Mouse (Mus musculus) thymus, adult 2 months (tissue): ENCODE results near the gene Kcnq1.

Source experiments
- CTCF ChIP-seq: fragments of 200-500 bp; IDR thresholded peaks from 2 replicates; pipeline ENCODE4 v1.5.1; 2012; ENCODE audit warnings: mild to moderate bottlenecking, control low read depth, low read length, moderate library complexity, borderline replicate concordance; ENCODE audit not compliant: control insufficient read depth, poor library complexity, insufficient read depth; ENCODE audit errors: extremely low read depth
- POLR2A ChIP-seq: fragments of 200-500 bp; IDR thresholded peaks from 2 replicates; pipeline ENCODE4 v1.6.1; 2012; ENCODE audit warnings: mild to moderate bottlenecking, low read length, control low read depth, moderate library complexity; ENCODE audit not compliant: control insufficient read depth, poor library complexity, insufficient read depth; ENCODE audit errors: extremely low read depth

DNA sequence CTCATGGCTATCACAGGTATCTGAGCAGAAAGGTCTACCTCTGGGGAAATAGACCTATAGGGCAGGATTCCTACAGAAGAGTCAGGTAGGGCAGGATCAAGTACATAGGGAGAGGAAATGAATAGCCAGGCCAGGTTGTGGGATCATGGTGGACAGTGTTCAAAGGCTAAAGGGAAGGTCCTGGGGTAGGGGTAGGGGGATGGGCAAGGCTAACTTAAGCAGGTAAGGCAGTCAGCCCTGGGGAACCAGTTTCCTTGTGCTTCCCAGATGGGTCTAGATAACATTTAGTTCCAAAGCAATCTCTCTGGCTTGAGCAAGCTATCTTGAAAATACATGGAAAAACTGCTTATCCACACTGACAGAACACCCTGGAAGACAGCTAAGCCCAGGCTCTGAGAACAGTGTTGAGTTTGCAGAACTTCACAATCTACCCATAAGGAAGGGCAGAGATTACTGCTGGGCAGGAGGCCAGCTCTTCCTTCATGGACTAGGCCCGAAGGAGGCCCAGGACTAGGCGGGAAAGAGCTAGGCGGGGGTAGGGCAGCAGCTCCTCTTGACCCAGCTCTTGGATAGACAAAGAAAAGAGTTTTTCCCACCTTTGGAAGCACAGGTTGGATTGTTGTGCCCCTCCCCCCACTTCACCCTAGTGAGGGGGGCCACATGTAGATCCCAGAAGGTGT, 235.3 kb downstream of the Kcnq1 start:
- TF ChIP-seq CTCF (no peak), POLR2A (no peak)
